Mouse (Mus musculus): ENCODE data around the gene Pdgfa.

Gene Pdgfa

DNA sequence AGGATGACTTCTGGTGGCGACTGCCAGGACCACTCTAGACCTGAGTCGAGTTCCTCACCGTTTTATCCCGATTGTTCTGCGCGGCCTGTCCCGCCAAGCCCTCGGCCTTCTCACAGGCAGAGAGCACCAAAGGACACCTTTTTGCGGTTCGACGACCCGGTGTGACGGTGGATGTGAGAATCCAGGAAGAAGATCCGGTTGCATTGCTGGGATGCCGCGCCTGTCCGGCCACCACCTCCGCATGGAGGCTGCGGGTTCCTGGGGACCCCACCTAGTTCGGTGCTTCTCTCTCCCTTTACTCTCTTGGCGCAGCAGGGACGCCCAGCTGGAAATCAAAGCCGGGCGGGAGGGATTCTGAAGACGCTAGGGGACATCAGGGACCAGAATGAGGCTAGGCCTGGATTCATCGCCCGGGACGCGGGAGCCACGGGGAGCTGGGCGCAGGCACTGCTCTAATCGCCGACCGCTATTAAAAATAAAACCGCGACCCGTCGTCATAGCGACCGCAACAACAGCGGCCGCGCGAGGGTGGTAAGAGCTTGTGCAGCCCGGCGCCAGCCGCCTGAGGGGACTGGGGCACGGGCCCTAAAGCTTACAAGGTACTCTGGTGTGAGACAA is at the start of gene Pdgfa:
Pdgfa (minus strand) TSS at position 200 of the 618 bp plus-strand sequence.
- no peak for DNase-seq (ENCODE audit: low read depth)

DNA sequence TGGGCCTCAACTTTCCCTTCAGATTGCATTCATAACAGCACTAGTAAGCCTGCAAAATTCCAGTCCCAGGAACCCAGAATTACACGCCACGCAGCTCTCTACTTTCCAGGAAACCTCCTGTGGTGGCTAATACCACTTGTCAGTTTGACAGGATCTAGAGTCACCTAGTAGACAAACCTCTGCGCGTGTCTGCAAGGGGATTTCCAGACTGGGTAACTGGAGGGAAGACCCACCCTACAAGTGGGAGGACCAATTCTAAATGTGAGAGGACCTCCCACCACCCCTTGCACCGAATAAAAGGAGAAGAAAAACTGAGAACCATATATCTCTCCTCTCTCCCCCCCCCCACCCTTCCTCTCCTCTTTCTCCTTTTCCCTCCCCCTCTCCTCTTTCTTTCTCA is 49.5 kb upstream of the Pdgfa start:
- no peak for DNase-seq (ENCODE audit: low read depth)

DNA sequence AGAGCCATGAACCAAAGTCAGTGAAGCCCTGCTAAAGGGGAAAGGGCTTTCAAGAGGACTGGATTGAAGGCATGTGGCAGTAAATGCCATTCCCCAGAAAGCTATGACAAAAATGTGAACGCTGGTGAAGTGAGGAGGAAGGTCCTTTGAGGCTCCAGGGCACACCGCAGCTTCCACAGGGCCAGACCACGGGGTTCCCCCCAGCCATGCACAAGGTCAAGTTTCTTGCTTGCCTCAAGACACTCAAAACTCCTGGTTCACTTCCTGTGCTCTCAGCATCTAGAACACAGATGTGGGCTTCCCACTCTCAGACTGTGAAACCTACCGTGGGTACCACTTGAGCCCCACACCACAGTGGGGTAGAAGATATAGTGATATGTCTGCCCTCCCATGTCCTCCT is 46.4 kb upstream of the Pdgfa start:
- no peak for DNase-seq (ENCODE audit: low read depth)

DNA sequence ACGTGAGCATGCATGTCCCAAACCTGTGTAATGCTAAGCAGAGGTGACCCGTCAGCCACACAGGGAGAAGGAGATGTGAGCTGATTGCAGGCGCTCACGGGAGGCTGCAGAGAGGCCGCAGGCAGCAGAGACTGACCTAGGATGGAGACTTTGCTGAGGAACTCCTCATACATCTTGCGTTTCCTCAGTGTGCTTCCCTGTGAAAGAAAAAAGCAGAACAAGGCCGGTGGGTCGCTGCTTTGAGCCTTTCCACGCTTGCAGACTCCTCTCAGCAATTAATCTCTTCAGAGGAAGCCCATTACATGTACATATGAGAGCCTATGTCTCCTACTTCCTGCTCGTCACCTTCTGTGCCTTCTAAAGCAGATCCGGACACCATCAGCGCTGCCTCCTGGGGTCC is 45.1 kb upstream of the Pdgfa start:
- DNase-seq (ENCODE audit: low read depth), result no peak

DNA sequence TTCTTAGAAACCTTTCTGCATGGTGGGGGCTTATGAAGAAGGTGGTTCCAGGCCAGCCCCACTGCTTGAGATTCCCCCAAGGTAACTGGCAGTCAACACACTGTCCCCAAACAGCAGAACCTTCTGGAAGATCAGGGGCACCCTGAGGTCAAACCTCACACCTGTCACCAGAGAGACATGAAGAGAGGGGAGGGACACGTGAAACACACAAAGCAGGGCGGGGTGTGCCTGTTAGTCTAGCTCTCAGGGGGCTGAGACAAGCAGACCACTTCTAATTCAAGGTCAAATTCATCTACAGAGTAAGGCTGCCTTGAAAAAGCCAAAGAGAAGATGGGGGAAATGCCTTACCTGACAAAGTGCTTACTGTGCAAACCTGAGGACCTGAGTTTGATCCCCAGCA is 38.0 kb upstream of the Pdgfa start:
- DNase-seq (ENCODE audit: low read depth), result no peak

DNA sequence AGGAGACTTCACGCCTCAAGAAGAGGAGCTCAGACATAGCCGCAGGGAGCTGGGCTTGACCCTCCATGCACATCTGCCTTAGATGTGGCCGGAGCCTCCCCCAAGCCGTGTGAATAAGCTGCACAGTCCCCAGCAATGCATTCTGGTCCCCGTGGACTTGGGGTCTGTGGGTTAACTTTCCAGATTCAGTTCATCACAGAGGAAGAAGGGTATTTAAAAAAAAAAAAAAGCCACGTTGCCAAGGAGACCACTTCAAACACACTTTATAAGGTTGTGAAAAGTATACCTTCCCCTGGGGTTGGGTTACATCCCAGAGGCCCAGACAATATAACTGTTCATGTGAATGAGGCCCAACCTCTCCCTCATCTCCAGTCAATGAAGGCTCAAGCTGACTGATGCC is 37.6 kb upstream of the Pdgfa start:
- DNase-seq (ENCODE audit: low read depth), result no peak

DNA sequence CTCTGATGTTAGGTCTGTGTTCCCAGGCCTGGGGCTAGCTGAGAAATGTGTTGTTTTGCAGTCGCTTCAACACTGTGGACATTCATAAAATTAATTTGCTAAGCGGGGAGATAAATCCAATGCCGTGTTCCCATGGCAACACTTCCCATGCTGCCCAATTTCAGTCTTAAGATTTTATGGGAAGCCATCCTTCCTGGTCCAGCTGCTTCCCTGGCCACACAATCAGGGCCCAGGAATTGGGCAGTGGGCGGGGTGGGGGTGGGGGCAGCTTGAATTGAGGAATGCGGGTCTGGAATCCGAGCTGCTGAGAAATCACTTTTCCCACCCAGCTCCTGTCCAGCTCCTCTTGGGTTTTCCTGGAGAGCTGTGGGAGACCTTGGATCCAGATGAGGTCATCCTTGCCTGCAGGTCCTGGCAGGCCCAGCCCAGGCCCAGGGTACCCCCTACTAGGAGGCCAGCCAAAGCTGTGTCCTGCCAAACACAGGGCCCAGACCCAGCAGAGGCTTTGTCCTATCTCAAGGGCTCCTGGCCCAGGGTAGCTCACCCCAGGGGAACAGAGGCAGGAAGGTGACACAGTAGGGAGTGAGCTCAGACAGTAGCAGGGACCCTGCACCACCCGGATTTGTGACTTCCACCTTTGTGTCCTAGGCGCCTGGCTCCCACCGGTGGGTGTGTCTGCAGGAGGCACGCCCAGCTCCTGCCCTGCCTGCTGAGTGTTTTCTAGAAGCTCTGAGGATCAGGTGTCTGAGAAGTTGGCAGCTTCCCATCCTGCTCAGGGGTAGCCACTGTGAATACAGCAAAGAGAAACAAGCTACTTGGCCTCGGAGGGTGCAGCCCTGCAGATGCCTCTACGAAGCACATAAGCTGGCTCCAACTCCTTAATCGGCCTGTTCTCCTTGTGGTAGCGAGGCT is 36.5 kb upstream of the Pdgfa start:
- DNase-seq (ENCODE audit: low read depth), result no peak

DNA sequence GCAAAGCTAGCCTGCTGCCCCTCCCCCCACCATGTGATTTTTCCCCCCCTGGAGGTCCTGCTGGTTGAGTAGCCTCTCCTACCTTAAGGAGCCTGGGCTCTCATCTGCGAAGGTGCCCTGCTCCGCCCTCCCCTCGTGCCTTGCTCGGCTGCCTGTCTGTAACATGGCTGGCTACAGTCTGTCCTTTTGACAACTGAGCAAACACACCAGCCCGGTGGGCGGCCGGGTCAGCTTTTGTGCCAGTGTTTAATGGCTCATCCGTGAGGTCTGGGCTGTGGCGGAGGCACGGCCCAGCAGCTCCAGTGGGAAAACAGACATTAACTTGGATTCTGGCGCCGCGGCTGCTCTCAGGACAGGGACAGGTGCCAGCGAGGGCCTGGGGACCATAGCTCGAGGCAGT is 30.4 kb upstream of the Pdgfa start:
- DNase-seq (ENCODE audit: low read depth), result no peak

GRCm38 (mm10) chr5:139024351-139025105 is 27.4 kb upstream of the Pdgfa start:
- DNase-seq (ENCODE audit: low read depth), result no peak

- no peak for DNase-seq (ENCODE audit: low read depth)
Measured at GRCm38 (mm10) chr5:139020595-139020994, 23.4 kb upstream of the Pdgfa start.

DNA sequence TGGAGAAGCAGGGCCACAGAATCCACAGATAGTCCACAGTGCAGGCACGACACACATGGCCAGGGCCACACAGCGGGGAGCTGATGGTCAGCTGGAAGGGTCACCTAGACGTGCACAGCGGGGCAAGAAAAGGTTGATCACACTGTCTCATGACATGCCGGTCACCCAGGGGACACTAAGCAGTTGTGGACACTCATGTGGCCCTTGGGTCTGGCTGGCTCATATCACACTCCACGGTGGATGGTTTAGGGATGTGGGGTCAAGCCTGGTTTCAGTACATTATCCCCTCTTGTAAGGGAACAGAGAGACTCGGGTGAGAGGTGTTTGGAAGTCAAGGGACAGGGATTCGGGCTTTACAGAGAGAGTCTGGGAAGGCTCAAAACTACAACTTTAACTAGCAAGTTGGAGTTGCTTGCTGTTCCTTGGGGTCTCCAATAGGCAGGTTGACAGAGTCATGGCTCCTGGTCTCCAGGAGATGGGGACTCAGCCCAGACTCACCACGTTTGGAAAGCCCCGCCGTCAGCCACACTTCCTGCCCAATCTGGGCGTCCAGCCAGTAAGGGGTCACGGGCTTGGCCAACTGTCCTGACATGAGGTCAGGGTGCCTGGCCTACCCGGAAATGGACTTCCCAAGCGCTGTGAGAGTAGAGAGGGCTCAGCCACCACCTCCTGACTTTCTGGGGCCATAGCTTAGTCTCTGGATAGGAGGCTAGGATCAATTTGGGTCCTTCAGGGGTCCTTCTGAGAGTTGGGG is 20.4 kb upstream of the Pdgfa start:
- DNase-seq (ENCODE audit: low read depth), result no peak

- DNase-seq (ENCODE audit: low read depth), result no peak
Measured at GRCm38 (mm10) chr5:139015097-139015496, 17.9 kb upstream of the Pdgfa start.

DNA sequence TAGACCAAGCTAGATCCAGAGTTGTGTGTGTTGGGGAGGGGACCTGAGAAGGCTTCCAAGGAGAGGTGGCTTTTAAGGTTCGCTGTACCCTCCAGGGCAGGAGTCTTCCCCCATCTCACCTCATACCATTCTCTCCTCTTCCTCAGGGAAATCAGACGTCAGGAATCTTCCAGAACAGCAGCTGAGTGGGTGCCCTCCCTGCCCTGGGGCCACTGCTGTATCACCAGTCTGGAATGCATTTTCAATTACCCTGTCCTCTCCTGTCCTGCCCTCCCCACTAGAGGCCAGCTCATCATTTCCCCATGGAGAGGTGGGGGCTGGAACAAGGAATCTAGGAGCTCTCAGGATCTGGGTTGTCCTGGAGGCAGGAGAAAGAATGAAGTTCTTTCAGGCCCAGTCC is 13.5 kb upstream of the Pdgfa start:
- DNase-seq (ENCODE audit: low read depth), result no peak

DNA sequence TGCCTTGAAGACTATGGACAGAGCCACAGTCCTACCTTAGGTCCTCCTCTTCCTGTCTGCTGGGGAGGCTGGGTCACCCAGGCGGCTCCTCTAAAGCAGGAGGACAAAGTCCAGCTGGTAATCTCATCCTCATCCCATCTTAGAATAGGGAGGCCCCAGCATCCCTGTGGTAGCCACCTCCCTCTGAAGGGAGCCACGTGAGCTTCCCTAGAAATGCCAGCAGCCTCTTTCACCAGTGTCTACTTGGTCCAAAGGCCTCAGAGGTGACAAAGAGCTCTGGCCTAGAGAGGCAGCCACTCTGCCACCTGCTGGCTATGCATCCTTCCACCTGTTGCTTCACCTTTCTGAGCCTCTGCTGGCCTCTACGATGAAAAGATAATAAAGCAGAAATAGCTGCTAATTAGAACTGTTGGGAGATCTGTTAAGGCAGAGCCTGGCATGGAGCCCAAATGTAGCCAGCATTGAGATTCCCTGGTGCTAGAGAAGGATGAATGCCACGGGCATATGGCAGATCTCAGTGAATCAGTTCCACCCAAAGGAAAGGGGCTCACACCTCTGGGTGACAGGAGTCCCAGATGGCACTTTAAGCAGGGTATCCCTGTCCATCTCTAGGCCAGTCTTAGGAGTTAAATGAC is 10.1 kb upstream of the Pdgfa start:
- no peak for DNase-seq (ENCODE audit: low read depth)

GRCm38 (mm10) chr5:139004588-139004987 is 7.4 kb upstream of the Pdgfa start:
- DNase-seq (ENCODE audit: low read depth), result no peak

- DNase-seq (ENCODE audit: low read depth), result no peak
Measured at GRCm38 (mm10) chr5:138999716-139000115, 2.5 kb upstream of the Pdgfa start.

DNA sequence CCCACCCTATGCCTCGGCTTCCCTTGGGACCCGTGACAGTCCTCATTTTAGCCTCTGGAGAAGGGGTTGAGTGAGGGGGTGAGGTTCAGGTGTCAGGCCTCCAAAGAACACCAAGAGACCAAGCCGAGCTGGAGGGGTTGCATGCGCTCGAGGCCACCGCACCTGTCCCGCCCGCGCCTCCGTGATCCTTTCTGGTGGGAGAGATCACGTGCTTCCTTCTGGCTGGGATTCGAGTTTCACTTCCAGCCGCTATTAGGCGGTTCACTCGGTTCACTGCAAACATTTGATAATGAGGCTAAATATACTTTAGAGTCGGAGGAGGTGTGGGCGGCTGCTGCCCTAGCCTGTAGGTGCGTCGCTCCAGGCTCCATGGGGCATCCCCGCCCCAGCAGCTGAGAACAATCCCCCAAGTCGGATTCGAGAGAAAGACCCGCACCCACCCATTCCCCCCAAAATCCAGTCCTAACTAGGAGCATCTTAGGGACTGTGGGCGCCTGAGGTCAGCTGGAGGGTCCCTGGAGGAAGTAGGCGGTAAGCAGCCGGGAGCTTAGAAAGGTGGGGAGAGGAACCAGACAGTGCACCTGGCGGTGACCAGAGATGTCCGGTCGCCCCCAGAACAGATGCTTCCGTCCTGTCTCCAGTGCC is 888 bp upstream of the Pdgfa start:
- no peak for DNase-seq (ENCODE audit: low read depth)

- no peak for DNase-seq (ENCODE audit: low read depth)
Measured at GRCm38 (mm10) chr5:138996322-138997073, 672 bp downstream of the Pdgfa start.

DNA sequence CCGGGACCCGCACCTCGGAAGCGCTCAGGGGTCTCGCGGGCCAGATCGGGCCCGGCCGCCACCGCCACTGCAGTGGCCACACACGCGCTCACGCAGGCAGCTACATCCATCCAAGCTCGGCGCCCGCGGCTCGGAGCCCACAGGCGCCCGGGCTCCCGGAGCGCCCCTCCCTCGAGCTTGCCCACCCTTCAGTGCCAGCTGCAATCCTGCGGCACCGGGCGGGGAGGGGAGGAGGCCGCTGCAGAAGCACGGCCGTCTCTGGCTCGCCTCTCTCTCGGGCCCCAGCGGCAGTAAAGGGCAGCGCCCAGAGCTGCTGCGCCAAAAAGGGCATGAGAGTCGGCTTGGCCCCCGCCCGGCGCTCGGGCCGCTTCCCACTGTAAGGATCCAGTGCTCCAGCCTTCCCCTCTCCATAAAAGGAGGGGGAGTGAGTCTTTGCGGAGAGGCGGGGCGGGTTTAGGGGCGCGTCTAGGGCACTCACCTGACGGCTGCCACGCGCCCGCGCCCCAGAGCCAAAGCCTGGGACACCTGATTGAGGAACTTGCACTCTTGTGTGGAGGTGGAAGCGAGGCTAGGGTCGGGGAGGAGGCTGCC is 1.4 kb downstream of the Pdgfa start:
- no peak for DNase-seq (ENCODE audit: low read depth)

Measured in naive thymus-derived CD4-positive, alpha-beta T cell, adult 2 months (primary cell).